Mouse (Mus musculus): ENCODE results near the gene Cep131.
A peak's percentile ranks its signal among the peaks of the same experiment; 100 is the strongest.

Gene Cep131

DNA sequence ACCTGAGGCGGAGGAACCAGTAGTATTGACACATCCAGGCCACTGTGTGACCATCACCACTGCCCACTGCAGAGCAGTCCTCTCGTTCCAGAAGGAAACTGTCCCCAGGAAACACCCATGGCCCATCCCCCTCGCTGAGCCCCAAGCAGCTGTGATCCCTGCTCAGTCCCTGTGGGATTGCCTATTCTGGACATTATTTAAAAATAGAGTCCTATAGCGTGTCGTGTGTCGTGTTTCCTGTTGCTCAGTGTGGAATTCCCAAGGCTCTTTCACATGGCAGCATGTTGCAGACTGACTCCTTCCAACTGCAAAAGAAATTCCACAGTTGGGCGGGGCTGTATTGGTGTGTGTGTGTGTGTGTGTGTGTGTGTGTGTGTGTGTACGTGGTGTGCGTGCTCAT is 34.4 kb downstream of the Cep131 start:
- DNase-seq (ENCODE audit: low spot score in 2 of 2), result no peak

DNA sequence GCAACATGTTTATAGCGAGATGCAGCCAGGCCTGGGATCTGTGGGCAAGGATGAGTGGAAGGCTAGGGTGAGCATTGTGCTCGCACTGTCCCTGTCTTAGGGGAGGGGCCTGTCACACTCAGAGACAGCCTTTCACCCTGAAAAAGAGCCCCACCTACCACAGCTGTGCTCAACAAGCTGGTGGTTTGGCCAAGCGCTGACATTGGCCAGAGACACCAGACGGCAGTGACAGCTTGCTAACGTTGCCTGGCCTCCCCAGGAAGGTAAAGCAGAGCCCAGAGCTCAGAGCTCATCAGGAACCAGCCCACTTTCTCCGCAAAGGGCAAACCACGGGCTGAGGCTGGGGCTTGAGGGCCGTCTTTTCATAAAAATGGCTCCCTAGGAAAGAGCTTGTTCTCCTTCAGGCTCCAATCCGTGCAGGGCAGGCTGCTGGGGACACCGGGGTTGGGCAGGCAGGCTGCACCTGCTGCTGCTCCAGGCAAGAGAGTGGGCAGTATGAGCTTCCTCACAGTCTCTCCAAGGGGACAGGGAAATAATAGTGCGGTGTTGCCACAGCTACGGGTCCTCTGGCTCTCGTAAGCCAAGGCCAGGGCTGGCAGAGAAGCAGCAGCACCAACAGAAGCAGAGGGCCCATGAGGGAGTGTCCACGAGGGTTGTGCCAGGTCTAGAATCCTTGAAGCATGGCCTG is 35.4 kb downstream of the Cep131 start:
- no peak for DNase-seq (ENCODE audit: low spot score in 2 of 2)

DNA sequence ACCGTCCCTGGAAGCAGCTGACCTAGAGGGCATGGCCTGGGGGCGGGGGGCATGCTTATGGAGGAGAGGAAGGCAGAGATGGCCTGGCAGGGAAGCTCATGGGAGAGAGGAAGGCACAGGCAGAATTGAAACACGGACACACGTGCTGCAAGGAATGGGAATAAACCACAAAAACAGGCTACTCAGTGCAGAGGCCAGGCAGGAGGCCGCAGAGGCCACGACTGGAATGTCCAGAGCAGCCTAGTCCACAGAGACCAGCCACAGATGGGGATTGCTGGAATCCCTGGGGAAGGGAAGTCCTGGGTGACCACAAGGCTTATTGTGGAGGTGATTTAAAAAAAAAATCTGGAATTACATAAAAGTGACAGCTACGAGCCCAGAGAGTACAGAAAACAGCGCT is 37.6 kb downstream of the Cep131 start:
- no peak for DNase-seq (ENCODE audit: low spot score in 2 of 2)

- DNase-seq (ENCODE audit: low spot score in 2 of 2), result peak in 1 of 2 experiments; percentile 52
Measured at GRCm38 (mm10) chr11:120048252-120048556, 38.4 kb downstream of the Cep131 start.

DNA sequence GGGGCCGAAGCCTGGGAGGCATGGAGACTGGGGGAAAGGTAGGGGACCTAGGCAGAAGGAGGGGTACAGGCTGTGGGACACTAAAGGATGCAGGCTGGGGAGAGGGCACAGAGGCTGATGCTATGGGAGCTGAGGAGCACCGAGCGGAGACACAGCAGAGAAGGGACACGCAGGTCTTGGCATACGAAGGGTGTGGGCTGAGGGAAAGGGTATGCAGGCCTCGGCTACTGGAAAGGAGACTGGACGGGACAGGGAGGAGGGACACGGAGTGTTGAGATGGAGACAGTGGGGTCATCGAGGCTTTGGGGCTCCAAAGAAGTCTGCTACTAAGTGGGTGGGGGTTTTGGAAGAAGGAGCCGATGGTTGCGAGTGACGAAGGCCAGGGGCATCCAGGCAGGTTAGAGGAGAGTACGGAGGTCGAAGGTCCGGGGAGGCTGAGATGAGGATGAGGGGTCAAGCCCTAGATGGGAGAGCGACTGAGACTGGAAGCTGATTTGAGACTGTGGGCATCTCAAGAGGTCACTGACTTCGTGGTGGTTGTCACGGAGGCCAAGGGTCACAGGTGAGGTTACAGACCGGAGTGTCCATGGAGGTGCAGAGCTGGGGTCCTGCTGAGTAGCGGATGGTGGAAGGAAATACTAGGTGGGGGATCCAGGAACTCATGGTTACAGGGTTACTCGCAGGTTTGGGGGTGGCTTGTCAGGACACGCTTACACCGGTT is 38.9 kb downstream of the Cep131 start:
- no peak for DNase-seq (ENCODE audit: low spot score in 2 of 2)

DNA sequence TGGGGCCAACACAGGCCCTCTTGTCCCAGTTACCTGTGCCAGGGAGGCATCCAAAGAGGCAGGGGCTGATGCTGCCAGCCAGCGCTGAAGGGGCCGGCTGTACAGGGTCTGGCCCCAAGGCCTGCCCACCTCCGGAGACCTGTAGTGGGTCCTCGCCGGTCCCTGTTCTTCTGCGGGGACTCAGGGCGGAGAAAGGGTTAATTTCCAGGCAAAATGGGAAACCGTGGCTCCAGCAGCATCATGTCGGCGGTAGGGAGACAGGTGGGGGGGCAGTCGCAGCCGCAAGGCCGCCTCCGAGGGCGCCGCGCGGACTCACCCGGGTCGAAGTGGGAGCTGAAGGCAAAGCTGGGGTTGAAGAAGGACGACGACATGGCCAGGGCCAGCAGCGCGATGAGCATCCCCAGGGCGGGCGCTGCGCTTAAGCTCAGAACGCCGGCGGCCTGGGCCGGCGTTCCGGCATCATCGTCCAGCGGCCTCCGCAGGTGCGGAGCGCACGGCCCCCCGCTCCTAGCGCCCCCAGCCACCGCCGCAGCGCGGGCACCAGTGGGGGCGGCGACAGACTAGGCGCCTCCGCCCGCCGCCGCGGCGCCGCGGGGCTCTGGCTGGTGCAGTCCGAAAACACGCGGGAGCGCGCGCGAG is 40.0 kb downstream of the Cep131 start, which contains the start of gene Aatk:
Gene Aatk, minus strand, starts transcription at position 615 of the 639 bp plus-strand sequence.
- DNase-seq (ENCODE audit: low spot score in 2 of 2), result no peak

DNA sequence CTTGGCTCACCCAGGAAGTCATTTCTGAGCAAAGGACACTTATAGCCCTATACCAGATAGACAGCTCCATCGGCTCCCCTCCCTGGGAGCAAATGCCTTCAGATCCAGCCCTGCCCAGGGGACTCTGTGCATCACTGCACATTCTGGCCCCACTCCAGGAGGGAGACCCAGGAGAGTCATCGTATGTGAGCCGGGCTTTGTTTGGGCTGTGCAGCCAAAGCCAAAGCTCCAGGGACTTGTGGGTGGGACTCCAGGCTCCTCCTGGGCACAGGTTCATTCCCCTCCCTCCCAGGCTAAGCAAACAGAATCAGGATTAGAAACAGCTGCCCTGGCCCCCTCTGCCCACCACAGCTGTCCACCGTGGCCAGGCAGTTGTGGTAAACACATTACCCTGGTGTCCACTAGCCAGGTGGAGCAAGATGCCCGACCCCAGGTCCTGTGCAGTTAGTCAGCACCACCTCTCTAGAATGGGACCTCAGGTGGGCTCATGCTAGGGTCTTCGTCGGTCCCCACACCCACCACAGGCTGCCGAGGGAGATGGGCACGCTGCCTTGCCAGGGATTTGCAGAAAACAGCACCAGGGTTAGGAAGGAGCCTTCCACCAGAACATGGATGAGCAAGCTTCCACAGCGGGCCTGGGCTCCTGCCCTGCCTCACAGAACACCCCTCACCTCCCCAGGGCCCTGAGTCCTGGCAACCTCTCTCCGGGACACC is 40.6 kb downstream of the Cep131 start:
- peak in 1 of 2 experiments; percentile 41 for DNase-seq (ENCODE audit: low spot score in 2 of 2)

GRCm38 (mm10) chr11:120045341-120045740 is 41.3 kb downstream of the Cep131 start:
- DNase-seq (ENCODE audit: low spot score in 2 of 2), result no peak

GRCm38 (mm10) chr11:120042141-120042838 is 44.3 kb downstream of the Cep131 start:
- DNase-seq (ENCODE audit: low spot score in 2 of 2), result no peak

- peak in 1 of 2 experiments; percentile 59 for DNase-seq (ENCODE audit: low spot score in 2 of 2)
Measured at GRCm38 (mm10) chr11:120041191-120042123, 45.2 kb downstream of the Cep131 start.

GRCm38 (mm10) chr11:120040440-120040839 is 46.2 kb downstream of the Cep131 start:
- peak in 1 of 2 experiments; percentile 70 for DNase-seq (ENCODE audit: low spot score in 2 of 2)

DNA sequence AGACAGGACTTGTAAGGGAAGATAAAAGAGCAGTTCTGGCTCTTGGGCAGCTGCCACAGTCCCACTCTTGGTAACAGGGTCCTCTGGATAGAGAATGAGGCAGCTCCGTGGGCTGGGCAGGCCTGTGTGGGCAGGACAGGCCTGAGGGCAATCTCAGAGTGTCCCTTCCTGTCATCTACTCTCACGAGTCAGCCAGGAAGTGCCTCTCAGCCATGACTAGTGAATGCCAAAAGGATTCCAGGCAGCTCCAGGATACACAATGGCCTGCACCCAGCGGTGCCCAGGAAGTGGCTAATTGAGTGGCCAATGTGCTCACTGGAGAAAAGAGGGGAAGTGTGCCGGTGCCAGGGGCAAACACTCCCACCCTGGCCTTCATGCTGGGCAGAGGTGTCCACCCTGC is 47.0 kb downstream of the Cep131 start:
- no peak for DNase-seq (ENCODE audit: low spot score in 2 of 2)

DNA sequence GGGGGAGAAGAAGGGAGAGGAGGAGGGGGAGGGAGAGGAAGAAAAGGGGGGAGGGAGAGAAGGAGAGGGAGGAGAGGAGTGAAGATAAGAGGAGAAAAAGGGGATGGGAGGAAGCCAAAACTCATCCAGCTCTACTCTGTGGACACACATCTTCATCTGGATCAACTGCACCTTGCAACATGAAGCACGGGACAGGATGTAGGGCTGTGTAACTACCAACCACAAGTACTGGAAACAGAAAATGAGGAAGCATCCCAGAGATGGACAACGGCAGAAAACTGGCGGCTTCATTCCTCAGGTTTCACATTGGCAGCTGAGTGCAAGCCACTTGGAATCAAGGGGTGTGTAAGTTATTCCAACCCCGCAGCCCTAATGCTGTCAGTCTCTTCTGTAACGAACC is 51.9 kb downstream of the Cep131 start:
- no peak for DNase-seq (ENCODE audit: low spot score in 2 of 2)

DNA sequence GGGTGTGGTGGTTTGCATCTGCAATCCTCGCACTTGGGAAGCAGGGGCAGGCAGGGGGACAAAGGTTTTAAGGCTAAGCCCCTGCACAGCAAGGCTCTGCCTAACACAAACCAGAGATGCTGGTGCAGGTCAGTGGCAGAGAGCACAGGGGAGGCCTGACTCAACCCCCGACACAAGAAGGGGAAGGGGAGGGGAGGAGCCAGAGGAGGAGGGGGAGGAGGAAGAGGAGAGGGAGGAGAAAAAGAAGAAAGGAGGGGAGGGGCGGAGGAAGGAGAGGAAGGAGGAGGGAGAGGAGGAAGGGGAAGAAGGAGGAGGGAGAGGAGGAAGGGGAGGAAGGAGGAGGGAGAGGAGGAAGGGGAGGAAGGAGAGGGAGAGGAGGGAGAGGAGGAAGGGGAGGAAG is 52.3 kb downstream of the Cep131 start:
- DNase-seq (ENCODE audit: low spot score in 2 of 2), result no peak

GRCm38 (mm10) chr11:120033473-120033872 is 53.2 kb downstream of the Cep131 start:
- DNase-seq (ENCODE audit: low spot score in 2 of 2), result no peak

DNA sequence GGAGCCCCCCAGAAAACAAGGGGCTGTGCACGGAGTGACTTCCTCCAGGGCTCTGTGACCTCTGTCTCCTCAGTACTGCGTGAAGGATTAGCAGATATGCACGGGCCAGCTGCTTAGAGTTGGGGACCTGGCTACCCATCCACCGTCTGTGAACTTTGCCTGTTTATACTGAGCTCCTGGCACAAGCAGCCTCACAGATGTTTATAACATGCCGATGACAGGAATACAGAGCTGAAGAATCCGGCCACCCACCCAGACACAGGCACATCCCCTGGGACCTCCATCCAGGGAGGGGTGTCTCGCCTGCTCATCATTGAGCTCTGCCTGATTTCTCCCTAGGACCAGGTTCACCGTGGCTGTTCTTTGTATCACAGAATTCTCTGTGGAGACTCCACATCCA is 54.6 kb downstream of the Cep131 start:
- DNase-seq (ENCODE audit: low spot score in 2 of 2), result no peak

DNA sequence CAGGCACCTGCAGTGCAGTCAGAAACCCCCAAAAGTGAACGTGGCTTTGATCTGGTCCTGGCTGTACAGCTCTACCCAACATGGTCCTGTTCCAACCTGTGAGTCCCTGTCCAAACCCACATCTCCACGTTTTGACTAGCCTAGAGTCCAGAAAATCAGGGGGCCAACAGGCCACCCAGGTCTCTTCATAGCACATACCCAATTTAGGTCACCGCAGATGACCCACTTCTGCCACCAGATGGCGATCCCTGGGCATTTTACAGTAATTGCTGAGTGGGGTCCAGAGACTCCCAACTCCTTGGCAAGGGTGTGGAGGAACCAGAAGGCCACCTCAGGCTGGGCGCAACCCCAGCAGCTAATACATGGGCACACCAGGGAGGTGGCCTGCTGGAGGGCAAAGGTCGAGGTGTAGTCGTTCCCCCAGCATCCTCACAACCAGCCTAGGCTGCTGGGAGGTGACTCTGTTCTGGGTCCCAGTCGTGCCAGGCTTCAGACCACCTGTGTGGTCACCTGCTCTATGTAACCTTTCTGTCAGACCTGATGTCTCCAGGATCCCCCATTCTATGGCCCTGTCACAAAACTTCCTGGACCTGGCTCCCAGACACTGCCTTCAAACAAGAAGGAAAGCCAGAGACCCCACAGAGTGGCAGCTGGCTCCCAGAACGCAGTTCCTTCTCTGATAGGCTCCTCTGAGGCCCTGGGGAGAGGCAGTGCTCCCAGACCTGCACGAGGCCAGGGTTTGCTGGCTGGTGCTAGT is 56.3 kb downstream of the Cep131 start:
- no peak for DNase-seq (ENCODE audit: low spot score in 2 of 2)

DNA sequence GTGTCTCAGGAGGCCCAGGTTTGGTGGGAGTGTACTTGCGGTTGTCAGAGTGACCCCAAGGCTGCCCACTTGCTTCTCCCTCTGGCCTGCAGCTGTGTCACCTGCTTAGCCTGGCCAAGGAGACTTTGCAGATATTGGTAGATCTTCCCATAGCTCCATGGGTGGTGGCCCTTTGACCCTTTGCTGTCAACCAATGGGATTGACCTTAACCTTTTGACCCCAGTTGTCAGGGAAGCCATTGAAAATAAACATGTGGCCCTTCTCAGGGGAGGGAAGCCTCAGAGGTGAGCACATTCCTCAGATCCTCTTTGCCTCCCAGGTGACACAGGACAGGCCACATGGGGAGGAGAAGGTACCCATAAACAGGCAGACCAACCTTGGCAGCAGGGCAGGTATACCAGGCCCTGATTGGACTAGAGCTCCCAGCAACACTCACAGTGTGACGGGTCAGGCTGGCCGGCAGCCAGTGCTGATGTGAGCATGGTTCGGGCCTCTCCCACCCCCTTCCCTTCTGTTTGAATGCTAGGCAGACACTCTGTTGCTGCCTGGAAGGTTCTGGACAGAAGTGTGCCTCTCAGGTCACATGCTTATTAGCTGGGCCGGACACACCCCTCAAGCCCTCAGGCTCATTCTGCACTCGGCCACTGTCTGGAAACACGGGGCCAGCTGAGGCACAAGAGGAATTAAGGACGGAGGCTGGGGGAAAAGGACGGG is 57.0 kb downstream of the Cep131 start:
- no peak for DNase-seq (ENCODE audit: low spot score in 2 of 2)
